Mouse (Mus musculus): ENCODE data around the gene Pnpla8.

Gene Pnpla8

GRCm38 (mm10) chr12:44337136-44337640 lies 116.0 kb downstream of the Pnpla8 start:
- in situ Hi-C loops (cut with MboI; ENCODE audit: unreplicated experiment in 2 of 2): no loop called here

GRCm38 (mm10) chr12:44338195-44338622 lies 117.0 kb downstream of the Pnpla8 start:
- in situ Hi-C loops (cut with MboI; ENCODE audit: unreplicated experiment in 2 of 2): no loop called here

- in situ Hi-C loops (cut with MboI; ENCODE audit: unreplicated experiment in 2 of 2): no loop called here
These were observed 122.9 kb downstream of the Pnpla8 start for GRCm38 (mm10) chr12:44344075-44344474.

GRCm38 (mm10) chr12:44345251-44345650 lies 124.1 kb downstream of the Pnpla8 start:
- in situ Hi-C loops (cut with MboI; ENCODE audit: unreplicated experiment in 2 of 2): no loop called here

GRCm38 (mm10) chr12:44346143-44346542 lies 125.0 kb downstream of the Pnpla8 start:
- in situ Hi-C loops (cut with MboI; ENCODE audit: unreplicated experiment in 2 of 2): no loop called here

- in situ Hi-C loops (cut with MboI; ENCODE audit: unreplicated experiment in 2 of 2): no loop called here
These were observed 133.9 kb downstream of the Pnpla8 start for GRCm38 (mm10) chr12:44355116-44355515.

GRCm38 (mm10) chr12:44357460-44357859 lies 136.3 kb downstream of the Pnpla8 start:
- in situ Hi-C loops (cut with MboI; ENCODE audit: unreplicated experiment in 2 of 2): no loop called here

- in situ Hi-C loops (cut with MboI; ENCODE audit: unreplicated experiment in 2 of 2): no loop called here
These were observed 136.7 kb downstream of the Pnpla8 start for GRCm38 (mm10) chr12:44357881-44358280.

GRCm38 (mm10) chr12:44371076-44371710 lies 150.0 kb downstream of the Pnpla8 start:
- in situ Hi-C loops (cut with MboI; ENCODE audit: unreplicated experiment in 2 of 2): no loop called here
